Mouse (Mus musculus) brown adipose tissue, adult 24 weeks (tissue): Measurements from ENCODE around the gene R3hcc1l. TPM values are rescaled to one million over a fixed set of nuclear protein-coding genes. Genes with fewer than 3 reads are reported as not detected.

Source experiments
- H3K27ac ChIP-seq: fragments of 200-500 bp; replicated peaks from 2 replicates; pipeline ENCODE4 v1.5.1; 2012; ENCODE audit warnings: low read depth, mild to moderate bottlenecking, low read length
- H3K4me1 ChIP-seq: fragments of 200-500 bp; 2 replicates; pipeline ENCODE4 v1.6.1; 2012; ENCODE audit warnings: low read length, mixed read lengths; ENCODE audit not compliant: control insufficient read depth, insufficient read depth, insufficient read length
- H3K4me3 ChIP-seq: fragments of 200-500 bp; 2 replicates; pipeline ENCODE4 v1.5.1; 2012; ENCODE audit warnings: low read depth, mild to moderate bottlenecking, low read length, moderate library complexity; ENCODE audit not compliant: insufficient read depth
- polyA plus RNA-seq: library from polyadenylated mRNA; stranded (reverse); fragments of >200 nt; gene quantifications from 2 replicates; pipeline ENCODE4 v1.2.4, GENCODE M21; 2012; ENCODE audit not compliant: missing spikeins, insufficient read depth, insufficient read length

The R3hcc1l gene
- polyA plus RNA-seq, 1 experiment, result 8.4 TPM

DNA sequence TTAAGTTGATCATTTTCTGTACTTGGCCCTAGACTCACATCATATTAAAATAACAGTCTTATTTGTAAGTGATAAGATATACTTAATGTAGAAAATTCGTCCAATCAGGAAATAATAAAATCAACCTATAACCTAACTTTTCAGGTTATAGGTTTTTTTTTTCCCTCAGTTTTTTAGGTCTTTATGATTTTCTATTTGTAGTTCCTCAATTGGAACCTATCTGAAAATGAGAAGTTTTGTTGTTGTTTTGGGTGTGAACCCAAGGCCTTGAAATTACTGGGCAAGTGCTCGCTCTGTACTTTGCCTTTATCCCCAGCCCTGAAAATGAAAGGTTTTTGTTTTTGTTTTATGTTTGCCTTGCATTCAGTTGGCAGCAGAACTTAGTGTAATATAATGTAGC lies 6.1 kb downstream of the R3hcc1l start:
- Histone ChIP-seq H3K27ac (no peak overlapping the region), H3K4me1 (peaks cover 14% of the 10 kb centered on the region), H3K4me3 (no peak overlapping the region)

DNA sequence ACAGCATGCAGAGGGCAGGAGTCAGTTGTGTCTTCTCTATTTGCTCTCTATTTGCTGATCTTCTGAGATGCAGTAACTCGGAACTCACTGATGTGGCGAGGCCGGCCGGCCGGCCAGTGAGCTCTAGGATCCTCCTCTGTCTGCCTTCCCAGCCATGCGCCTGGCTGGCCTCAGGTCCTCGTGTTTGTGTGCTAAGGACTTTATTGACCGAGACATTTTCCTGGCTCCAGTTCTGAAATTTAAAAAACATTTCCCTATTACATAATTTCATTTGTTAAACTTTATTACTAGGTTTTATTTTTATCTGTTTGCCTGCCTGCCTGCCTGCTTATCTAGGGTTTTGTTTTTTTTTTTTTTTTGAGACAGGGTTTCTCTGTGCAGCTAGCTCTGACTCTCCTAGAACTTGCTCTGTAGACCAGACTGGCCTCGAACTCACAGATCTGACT lies 11.5 kb downstream of the R3hcc1l start:
- Histone ChIP-seq H3K4me1 (peaks cover 8% of the 10 kb centered on the region), H3K4me3 (no peak overlapping the region), H3K27ac (no peak overlapping the region)

DNA sequence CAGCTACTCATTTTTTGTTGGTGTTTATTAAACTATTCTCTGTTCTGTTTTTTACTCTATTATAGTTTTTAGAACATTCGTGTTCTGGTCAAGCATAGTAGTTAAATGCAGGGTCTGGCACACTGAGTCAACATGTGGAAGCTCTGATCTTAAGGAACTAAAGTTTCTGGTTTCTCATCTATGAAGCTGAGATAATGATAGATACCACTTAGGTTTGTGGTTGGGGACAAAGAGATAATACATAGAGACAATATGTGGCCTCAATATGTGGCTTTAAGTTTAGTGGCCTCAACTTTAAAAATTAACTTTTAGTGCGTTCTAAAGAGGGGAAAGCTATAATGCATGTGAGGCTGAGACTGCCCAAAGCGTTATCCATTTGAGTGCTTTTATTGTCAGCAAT lies 15.9 kb downstream of the R3hcc1l start:
- Histone ChIP-seq H3K4me1 (peaks cover 5% of the 10 kb centered on the region), H3K27ac (no peak overlapping the region), H3K4me3 (no peak overlapping the region)

DNA sequence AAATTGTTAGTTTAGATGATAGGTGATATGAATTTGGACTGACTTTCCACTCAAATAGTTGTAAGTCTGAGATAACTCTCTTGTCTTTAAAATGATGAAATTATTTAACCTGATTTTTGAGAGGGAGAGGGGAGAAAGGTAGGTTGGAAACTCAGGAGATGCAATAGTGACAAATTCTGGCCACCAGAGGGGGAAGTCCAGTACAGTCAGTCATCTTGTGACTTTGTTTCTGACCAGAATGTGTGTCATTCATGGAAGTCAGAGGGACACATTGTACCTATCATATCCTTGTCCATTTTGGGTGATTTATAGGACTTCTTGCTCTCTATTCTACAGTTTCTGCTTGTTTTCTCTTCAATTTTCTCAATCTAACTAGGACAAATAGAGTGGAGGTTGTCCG lies 19.0 kb downstream of the R3hcc1l start:
- Histone ChIP-seq H3K4me1 (peaks cover 13% of the 10 kb centered on the region), H3K4me3 (no peak overlapping the region), H3K27ac (no peak overlapping the region)

DNA sequence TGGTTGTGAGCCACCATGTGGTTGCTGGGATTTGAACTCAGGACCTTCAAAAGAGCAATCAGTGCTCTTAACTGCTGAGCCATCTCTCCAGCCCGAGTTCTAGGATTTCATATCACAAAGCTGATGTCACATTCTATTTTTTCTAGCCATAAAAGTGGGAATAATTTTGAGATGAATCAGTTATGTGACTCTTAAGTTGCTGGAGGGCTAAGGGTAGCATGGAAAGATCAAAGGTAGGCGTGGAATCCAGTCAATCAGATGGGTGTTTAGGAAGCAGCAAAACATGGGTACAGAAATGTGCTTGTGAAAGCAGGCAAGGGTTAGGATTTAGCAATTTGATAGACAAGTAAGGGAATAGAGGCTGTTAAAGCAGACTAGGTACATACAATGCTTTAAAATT lies 20.4 kb downstream of the R3hcc1l start:
- Histone ChIP-seq H3K27ac (no peak overlapping the region), H3K4me3 (no peak overlapping the region), H3K4me1 (peaks cover 13% of the 10 kb centered on the region)

DNA sequence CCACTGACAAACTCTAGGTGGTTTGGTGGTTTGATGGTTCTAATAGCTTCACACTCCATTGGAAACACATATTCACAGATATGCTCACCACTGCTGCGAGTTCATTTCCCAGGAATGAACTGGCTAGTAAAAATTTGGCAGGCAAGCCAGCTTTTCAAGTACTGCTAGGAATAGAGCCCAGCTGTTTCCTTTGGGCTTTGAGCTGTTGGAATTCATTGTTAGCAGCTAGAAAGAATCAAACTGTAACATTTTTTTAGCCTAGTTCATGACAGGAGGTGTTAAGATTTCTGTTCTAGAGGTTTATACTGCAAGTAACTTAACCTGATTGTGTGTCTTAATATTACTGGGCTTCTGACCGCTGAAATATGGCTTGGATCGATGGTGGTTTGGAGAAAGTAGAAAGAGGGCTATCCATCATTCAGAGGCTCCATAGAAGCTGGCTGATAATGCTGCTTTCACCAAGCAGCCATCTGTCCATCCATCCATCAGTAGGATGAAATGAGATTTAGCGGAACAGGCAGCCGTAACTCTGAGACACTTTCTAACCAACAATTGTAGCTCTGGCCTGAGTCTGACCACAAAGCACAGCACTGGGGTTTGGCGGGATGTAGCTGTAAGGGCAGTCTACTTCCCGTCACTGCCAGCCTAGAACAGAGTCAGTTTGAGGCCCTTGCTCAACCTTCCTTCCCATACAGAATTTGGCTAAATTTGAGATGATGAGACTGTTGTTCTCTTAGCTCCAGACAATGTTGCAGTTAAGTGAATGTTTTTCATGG lies 21.0 kb downstream of the R3hcc1l start:
- Histone ChIP-seq H3K4me1 (peaks cover 13% of the 10 kb centered on the region), H3K27ac (peak overlapping the region; percentile 32), H3K4me3 (no peak overlapping the region)

DNA sequence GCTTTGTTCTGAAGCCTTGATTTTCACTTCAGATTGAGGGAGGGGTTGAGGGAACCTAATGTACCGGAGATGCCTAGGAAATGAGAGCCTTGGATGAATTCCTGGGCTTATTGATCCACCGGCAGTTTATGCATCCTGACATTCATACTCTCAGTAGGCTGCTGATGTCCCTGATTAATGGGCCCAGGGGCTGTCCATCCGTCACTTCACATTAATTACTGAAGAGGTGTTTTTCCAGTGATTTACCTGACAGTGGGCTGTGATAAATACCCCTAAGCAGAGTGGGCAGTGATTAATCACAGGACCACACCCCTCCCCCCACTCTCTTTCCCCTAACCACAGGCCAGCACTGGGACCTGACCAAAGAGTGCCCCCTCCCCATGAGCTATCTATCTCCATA lies 22.1 kb downstream of the R3hcc1l start:
- Histone ChIP-seq H3K4me1 (peaks cover 13% of the 10 kb centered on the region), H3K4me3 (no peak overlapping the region), H3K27ac (no peak overlapping the region)

DNA sequence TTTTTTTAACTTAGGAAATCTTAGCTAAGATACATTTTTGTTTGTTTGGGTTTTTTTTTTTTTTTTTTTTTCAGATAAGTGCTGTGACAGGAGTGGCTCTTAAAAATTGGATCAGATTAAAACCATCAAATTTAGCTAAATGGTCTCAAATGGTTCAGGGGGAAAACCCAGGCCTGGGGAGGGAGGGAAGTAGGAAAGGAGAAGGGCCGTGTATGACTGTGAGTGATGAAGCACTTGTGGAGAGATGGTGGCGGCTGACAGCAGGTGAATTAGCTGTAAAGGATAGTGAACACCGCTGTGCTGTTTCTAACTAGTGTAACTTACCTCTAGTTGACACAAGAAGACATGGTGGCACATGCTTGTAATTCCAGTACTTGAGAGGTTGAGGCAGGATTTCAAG lies 40.1 kb downstream of the R3hcc1l start:
- Histone ChIP-seq H3K27ac (no peak overlapping the region), H3K4me1 (peaks cover 9% of the 10 kb centered on the region; the same call in 1 of the 2 replicates), H3K4me3 (no peak overlapping the region)

DNA sequence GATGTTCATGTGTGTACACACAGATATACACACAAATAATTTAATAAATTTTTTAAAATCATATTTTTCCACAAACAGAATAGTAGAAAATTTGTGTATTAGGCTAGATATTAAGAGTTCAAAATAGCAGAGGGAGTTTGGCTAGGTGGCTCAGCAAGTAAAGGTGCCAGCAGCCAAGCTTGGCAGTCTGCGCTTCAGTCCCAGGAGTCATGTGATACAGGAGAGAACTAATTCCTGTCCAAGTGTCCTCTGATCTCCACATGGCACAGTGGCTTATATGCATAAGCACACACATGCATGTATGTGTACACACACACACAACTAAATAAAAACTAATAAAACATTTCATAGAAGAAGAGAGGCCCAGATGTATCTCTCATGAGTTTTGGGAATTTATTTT lies 43.4 kb downstream of the R3hcc1l start:
- Histone ChIP-seq H3K27ac (no peak overlapping the region), H3K4me1 (peaks cover 13% of the 10 kb centered on the region; the same call in 1 of the 2 replicates), H3K4me3 (no peak overlapping the region)

DNA sequence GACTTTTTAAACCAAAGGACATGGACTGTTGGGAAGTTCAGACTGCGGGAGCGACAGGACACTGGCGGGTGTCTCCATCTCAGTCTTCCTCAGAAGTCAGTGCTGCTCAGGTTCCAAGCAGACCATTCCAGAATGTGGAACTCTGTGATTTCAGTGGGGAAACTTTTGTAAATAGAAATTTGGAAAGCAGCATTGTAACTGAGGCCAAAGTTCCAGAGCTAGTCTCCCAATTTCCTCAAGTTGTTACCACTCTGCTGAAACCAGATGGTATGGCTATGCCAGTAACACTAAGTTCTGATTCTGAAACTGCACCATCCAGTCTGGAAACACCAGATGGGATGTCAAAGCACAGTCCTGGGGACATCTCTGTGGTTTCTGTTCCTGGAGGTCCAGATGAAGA lies 44.4 kb downstream of the R3hcc1l start:
- H3K4me1 ChIP-seq, result peaks cover 13% of the 10 kb centered on the region; the same call in 1 of the 2 replicates
- peak overlapping the region; percentile 8; the same call in 1 of the 2 replicates for H3K27ac ChIP-seq
- no peak overlapping the region for H3K4me3 ChIP-seq

DNA sequence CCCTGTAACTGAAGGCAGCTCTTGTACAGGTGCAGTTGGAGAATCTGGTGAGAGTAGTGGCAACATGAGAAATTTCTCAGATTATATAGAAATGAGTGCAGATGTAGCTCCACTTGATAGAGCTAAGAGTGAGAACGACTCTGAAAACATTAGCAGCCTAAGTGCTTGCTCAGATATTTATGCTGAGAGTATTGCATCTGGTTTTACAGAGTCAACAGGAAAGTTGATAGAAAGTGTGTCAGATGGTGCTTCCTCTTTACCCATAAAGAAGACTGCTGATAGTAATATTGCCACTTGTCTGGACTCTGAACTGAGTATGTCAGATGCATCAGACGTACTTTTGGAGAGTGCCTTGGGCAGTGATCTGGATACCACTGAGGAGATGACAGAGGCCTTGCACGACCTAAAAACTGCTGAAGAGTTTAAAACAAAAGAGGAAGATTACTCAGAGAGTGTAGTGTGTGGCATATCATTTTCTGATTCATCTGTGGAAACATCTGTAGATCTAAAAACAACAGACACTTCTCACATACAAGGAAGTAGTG lies 45.2 kb downstream of the R3hcc1l start:
- Histone ChIP-seq H3K27ac (peak overlapping the region; percentile 8; the same call in 1 of the 2 replicates), H3K4me1 (peaks cover 13% of the 10 kb centered on the region; the same call in 1 of the 2 replicates), H3K4me3 (no peak overlapping the region)

DNA sequence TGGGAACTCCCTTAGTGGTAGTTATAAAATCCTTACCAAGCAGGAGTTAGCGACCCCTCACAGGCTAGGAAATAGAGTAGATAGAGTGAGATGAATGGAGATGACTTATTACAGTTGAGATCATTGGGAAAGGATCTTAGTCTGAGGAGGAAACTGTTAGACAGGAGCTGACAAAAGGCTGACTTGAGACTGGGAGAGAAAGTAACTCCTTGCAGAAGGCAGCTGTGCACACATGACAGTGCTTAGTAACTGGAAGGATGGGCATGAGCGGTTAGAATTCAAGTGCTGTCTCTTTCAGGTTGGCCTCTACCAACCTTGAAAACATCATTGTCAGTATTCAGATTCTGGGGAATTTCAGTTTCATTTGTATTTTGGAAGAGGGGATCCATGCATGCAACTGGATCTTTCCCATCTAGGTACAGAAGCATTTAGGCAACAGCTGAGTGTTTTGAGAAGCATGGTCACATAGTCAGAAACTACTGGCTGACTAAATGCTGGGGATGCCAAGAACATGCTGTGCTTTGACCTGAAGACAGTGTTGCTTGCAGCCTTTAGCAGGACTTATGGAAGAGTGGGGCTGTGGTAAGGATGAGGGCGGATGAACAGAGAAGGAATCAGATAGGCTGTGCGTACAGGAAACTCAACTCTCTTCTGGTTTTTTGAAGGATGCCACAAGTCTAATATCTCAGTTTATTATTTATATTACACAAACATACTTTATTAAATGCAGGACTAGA lies 47.9 kb downstream of the R3hcc1l start:
- Histone ChIP-seq H3K4me3 (no peak overlapping the region), H3K4me1 (peaks cover 14% of the 10 kb centered on the region; the same call in 1 of the 2 replicates), H3K27ac (no peak overlapping the region)

DNA sequence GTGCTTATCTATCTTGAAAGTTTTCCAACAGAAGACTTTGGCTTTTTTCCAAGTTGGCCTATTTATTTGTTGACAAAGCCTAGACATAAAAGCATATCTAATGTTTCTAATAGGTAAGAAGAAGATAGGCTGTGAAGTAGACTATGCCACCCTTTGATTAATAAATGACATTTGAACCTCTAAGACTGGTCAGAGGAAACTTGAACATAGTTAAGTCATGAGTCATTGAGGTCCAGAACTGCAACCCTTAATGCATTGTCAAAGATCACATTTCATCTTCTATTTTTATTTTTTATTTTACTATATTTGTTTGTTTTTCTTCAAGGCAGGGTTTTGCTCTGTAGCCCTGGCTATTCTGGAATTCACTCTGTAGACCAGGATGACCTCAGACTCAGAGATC lies 48.5 kb downstream of the R3hcc1l start:
- Histone ChIP-seq H3K4me3 (no peak overlapping the region), H3K4me1 (peaks cover 12% of the 10 kb centered on the region; the same call in 1 of the 2 replicates), H3K27ac (no peak overlapping the region)

DNA sequence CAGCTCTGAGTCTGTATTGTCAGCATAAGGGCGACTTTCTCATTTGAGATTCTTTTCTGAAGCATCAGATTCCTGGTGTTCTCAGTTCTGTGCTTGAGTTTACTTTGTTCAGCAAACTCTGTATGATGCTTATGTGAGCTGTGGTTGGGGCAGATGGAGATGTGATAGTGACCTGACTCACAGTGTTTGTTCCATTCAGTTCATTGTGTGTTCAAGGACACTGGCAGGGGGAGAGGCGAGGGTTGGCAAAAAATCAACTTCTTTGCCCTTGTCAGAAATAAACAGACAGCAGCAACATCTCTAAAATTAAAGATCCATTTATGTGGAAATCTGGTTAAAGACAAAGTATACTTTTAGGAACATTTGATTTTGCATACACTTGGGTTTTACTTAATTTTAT lies 50.5 kb downstream of the R3hcc1l start:
- Histone ChIP-seq H3K4me3 (no peak overlapping the region), H3K27ac (no peak overlapping the region), H3K4me1 (peaks cover 6% of the 10 kb centered on the region; the same call in 1 of the 2 replicates)

DNA sequence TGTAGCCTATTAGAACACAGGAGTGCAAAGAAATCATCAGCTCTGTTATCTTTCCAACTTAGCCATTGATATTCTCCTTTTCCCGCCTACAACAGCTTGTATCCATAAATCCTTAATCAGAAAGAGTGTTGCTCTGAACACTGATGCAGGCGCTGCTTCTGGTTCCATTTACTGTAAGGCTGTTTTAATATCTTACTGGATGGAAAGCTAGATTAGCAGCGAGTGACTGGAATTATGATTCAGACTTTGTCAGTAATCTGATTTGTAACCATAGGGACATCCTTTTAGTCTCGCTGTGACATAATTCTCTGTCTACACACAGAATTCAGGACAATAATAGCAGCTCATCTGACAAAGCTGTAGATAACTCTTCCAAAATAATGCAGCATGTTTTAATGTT lies 52.7 kb downstream of the R3hcc1l start:
- Histone ChIP-seq H3K27ac (no peak overlapping the region), H3K4me1 (peaks cover 6% of the 10 kb centered on the region; the same call in 1 of the 2 replicates), H3K4me3 (no peak overlapping the region)
